29 mouse cellular contexts compared by ENCODE assay signal in genomic region chr2:62383196-62383595, GRCm38 (mm10). TPM values are rescaled to one million over a fixed set of nuclear protein-coding genes. Genes with fewer than 3 reads are reported as not detected.
A peak's percentile ranks its signal among the peaks of the same experiment; 100 is the strongest.
DNase-seq lines count a peak whose midpoint lies in the region; ATAC-seq and TF ChIP-seq lines count a peak whose summit lies in the region.
"Had no signal": no experiment of that assay in that cellular context is flagged by ENCODE, and none has a peak within 500 bp of the region (broad histone marks: within the 10 kb centered on the region; RNA-seq: fewer than 3 reads in every experiment).

No protein-coding gene starts in this region.

- DNase-seq in intestine, embryonic 14.5 days (ENCODE audit: low spot score) = no peak
- peak; percentile 54 to 59 for DNase-seq in lung, postnatal 4 days
- no peak for DNase-seq in T-cell, adult 2 months (ENCODE audit: low spot score)
- no peak for DNase-seq in kidney, postnatal 10 days
- DNase-seq in ovary, postnatal 10 days (ENCODE audit: low spot score) = no peak
- DNase-seq: adrenal gland, adult 8-10 months; cerebellum, adult 18-20 months; cerebellum, postnatal 25 days; gastrocnemius, postnatal 36 days; heart, postnatal 4 days; kidney, adult 11 months; kidney, postnatal 4 days; left cerebral cortex, postnatal 4 days; retina, postnatal 1 day; right cerebral cortex, postnatal 25 days; spleen, adult 18-20 months; thymus, adult 2 months; thymus, postnatal 4 days had no signal

- H3K9me3 ChIP-seq in intestine, embryonic 14.5 days (ENCODE audit: control insufficient read depth, low read length) = no peaks in the 10 kb centered on the region
- no peaks in the 10 kb centered on the region for H3K9me3 ChIP-seq in intestine, postnatal 0 days (ENCODE audit: control insufficient read depth)
- no peaks in the 10 kb centered on the region for H3K9me3 ChIP-seq in lung, embryonic 16.5 days (ENCODE audit: control insufficient read depth, low read length)
- H3K9me3 ChIP-seq in midbrain, embryonic 15.5 days = no peaks in the 10 kb centered on the region
- H3K9me3 ChIP-seq: embryonic facial prominence, embryonic 12.5 days; heart, embryonic 15.5 days; hindbrain, embryonic 15.5 days; kidney, embryonic 15.5 days; limb, embryonic 15.5 days; midbrain, embryonic 12.5 days; neural tube, embryonic 12.5 days had no signal

- H3K4me1 ChIP-seq in intestine, embryonic 14.5 days (replicated peaks; ENCODE audit: control insufficient read depth, insufficient read depth, low read length) = no peaks in the 10 kb centered on the region
- H3K4me1 ChIP-seq in intestine, postnatal 0 days (replicated peaks; ENCODE audit: control insufficient read depth, insufficient read depth, low read length) = no peaks in the 10 kb centered on the region
- peaks cover 11% of the 10 kb centered on the region; the same call in 1 of the 2 replicates for H3K4me1 ChIP-seq in lung, embryonic 16.5 days (replicated peaks; ENCODE audit: control insufficient read depth, insufficient read depth, low read length)
- no peaks in the 10 kb centered on the region for H3K4me1 ChIP-seq in midbrain, embryonic 15.5 days
- H3K4me1 ChIP-seq: embryonic facial prominence, embryonic 12.5 days; heart, embryonic 15.5 days; hindbrain, embryonic 15.5 days; kidney, embryonic 15.5 days; limb, embryonic 15.5 days; midbrain, embryonic 12.5 days; neural tube, embryonic 12.5 days had no signal

- no peak overlapping the region for H3K9ac ChIP-seq in intestine, embryonic 14.5 days (ENCODE audit: low read length)
- no peak overlapping the region for H3K9ac ChIP-seq in intestine, postnatal 0 days (ENCODE audit: low read depth, low read length)
- no peak overlapping the region for H3K9ac ChIP-seq in lung, embryonic 16.5 days (ENCODE audit: low read length)
- H3K9ac ChIP-seq in midbrain, embryonic 15.5 days = no peak overlapping the region
- H3K9ac ChIP-seq: embryonic facial prominence, embryonic 12.5 days; heart, embryonic 15.5 days; hindbrain, embryonic 15.5 days; kidney, embryonic 15.5 days; limb, embryonic 15.5 days; midbrain, embryonic 12.5 days; neural tube, embryonic 12.5 days had no signal

- H3K36me3 ChIP-seq in intestine, embryonic 14.5 days (ENCODE audit: control insufficient read depth, insufficient read depth, low read length) = no peaks in the 10 kb centered on the region
- peaks cover 4% of the 10 kb centered on the region; the same call in 1 of the 2 replicates for H3K36me3 ChIP-seq in intestine, postnatal 0 days (ENCODE audit: control insufficient read depth, insufficient read depth)
- peaks cover 2% of the 10 kb centered on the region; the same call in 1 of the 2 replicates for H3K36me3 ChIP-seq in lung, embryonic 16.5 days (ENCODE audit: control insufficient read depth, insufficient read depth, low read length)
- no peaks in the 10 kb centered on the region for H3K36me3 ChIP-seq in midbrain, embryonic 15.5 days (replicated peaks)
- H3K36me3 ChIP-seq: embryonic facial prominence, embryonic 12.5 days; heart, embryonic 15.5 days; hindbrain, embryonic 15.5 days; limb, embryonic 15.5 days; midbrain, embryonic 12.5 days; neural tube, embryonic 12.5 days had no signal

- no peak overlapping the region for H3K27ac ChIP-seq in intestine, embryonic 14.5 days (ENCODE audit: low read depth)
- no peak overlapping the region for H3K27ac ChIP-seq in intestine, postnatal 0 days (ENCODE audit: low read depth, low read length)
- no peak overlapping the region for H3K27ac ChIP-seq in lung, embryonic 16.5 days (ENCODE audit: low read length)
- H3K27ac ChIP-seq in midbrain, embryonic 15.5 days = no peak overlapping the region
- H3K27ac ChIP-seq: embryonic facial prominence, embryonic 12.5 days; heart, embryonic 15.5 days; hindbrain, embryonic 15.5 days; kidney, embryonic 15.5 days; limb, embryonic 15.5 days; midbrain, embryonic 12.5 days; neural tube, embryonic 12.5 days had no signal

- no peak overlapping the region for H3K4me3 ChIP-seq in intestine, embryonic 14.5 days (ENCODE audit: low read depth, low read length)
- H3K4me3 ChIP-seq in intestine, postnatal 0 days (ENCODE audit: low read depth, low read length) = no peak overlapping the region
- H3K4me3 ChIP-seq in lung, embryonic 16.5 days (ENCODE audit: low read length) = no peak overlapping the region
- no peak overlapping the region for H3K4me3 ChIP-seq in midbrain, embryonic 15.5 days
- H3K4me3 ChIP-seq: embryonic facial prominence, embryonic 12.5 days; heart, embryonic 15.5 days; hindbrain, embryonic 15.5 days; kidney, embryonic 15.5 days; limb, embryonic 15.5 days; midbrain, embryonic 12.5 days; neural tube, embryonic 12.5 days had no signal

- ATAC-seq in intestine, embryonic 14.5 days (replicated peaks; ENCODE audit: low FRiP score, low TSS enrichment, low read depth) = peak; percentile 80
- ATAC-seq in intestine, postnatal 0 days = peak; percentile 69; the same call in 1 of the 2 replicates
- peak; percentile 89 for ATAC-seq in lung, embryonic 16.5 days (ENCODE audit: low read depth)
- ATAC-seq in midbrain, embryonic 15.5 days (replicated peaks) = no peak
- ATAC-seq: Patski had no signal

- H3K27me3 ChIP-seq in intestine, embryonic 14.5 days (replicated peaks; ENCODE audit: control insufficient read depth, insufficient read depth, low read length) = no peaks in the 10 kb centered on the region
- H3K27me3 ChIP-seq in intestine, postnatal 0 days (replicated peaks; ENCODE audit: control insufficient read depth, insufficient read depth, low read length) = no peaks in the 10 kb centered on the region
- H3K27me3 ChIP-seq in lung, embryonic 16.5 days (ENCODE audit: control insufficient read depth, insufficient read depth, low read depth, low read length) = no peaks in the 10 kb centered on the region
- no peaks in the 10 kb centered on the region for H3K27me3 ChIP-seq in midbrain, embryonic 15.5 days (replicated peaks)
- H3K27me3 ChIP-seq: embryonic facial prominence, embryonic 12.5 days; heart, embryonic 15.5 days; hindbrain, embryonic 15.5 days; kidney, embryonic 15.5 days; limb, embryonic 15.5 days; midbrain, embryonic 12.5 days; neural tube, embryonic 12.5 days; Patski had no signal

- TF ChIP-seq CTCF in intestine, postnatal 0 days (IDR thresholded peaks at IDR 0.05; ENCODE audit: low read depth) = no peak

- WGBS in intestine, embryonic 14.5 days = 52% methylated on average over 4 of the region's 4 CpGs
- WGBS in intestine, postnatal 0 days = 31% methylated on average over 4 of the region's 4 CpGs
- 24% methylated on average over 4 of the region's 4 CpGs for WGBS in lung, embryonic 16.5 days
- 95% methylated on average over 4 of the region's 4 CpGs for WGBS in midbrain, embryonic 15.5 days

- H3K4me2 ChIP-seq in intestine, embryonic 14.5 days (ENCODE audit: low read length) = no peak overlapping the region
- no peak overlapping the region for H3K4me2 ChIP-seq in intestine, postnatal 0 days (replicated peaks; ENCODE audit: low read depth)
- H3K4me2 ChIP-seq in lung, embryonic 16.5 days (ENCODE audit: low read depth, low read length) = no peak overlapping the region
- H3K4me2 ChIP-seq in midbrain, embryonic 15.5 days = no peak overlapping the region
- H3K4me2 ChIP-seq: embryonic facial prominence, embryonic 12.5 days; heart, embryonic 15.5 days; hindbrain, embryonic 15.5 days; kidney, embryonic 15.5 days; limb, embryonic 15.5 days; midbrain, embryonic 12.5 days; neural tube, embryonic 12.5 days had no signal

RNA-seq across cellular contexts. Expression of gene Dpp4, which starts 28.8 kb away (rescaled TPM):
- polyA plus RNA-seq in intestine, embryonic 14.5 days (2014; fragmentation: Nextera tagmentation; extraction: Ambion mirVana) = 69.2 and 69.8 TPM in 2 replicates
- 56.0 and 70.4 TPM in 2 replicates for polyA plus RNA-seq in intestine, postnatal 0 days (2015; fragmentation: Nextera tagmentation; extraction: Ambion mirVana)
- polyA plus RNA-seq in lung, embryonic 16.5 days (2015; fragmentation: Nextera tagmentation; extraction: Ambion mirVana) = 32.4 and 38.1 TPM in 2 replicates
- polyA plus RNA-seq in midbrain, embryonic 15.5 days (2015; fragmentation: Nextera tagmentation; extraction: Ambion mirVana) = 2.6 and 3.8 TPM in 2 replicates

Comparison
In these comparisons a context has a peak if more than half of its experiments do, and no peak if none do; other contexts are left out.
1. DNase-seq: peak in lung, postnatal 4 days (2 of 2); none in intestine, embryonic 14.5 days (single experiment), T-cell, adult 2 months (single experiment), kidney, postnatal 10 days (single experiment) and ovary, postnatal 10 days (single experiment).